In genomic region chr16:41481832-41482231, GRCm38 (mm10) we compare ENCODE assay signal across 19 mouse cellular contexts.
"Had no signal": no experiment of that assay in that cellular context is flagged by ENCODE, and none has a peak within 500 bp of the region (broad histone marks: within the 10 kb centered on the region; RNA-seq: fewer than 3 reads in every experiment).

No protein-coding gene starts in this region.

- H3K9ac ChIP-seq: lung, embryonic 14.5 days; midbrain, embryonic 12.5 days; neural tube, embryonic 13.5 days; neural tube, embryonic 15.5 days had no signal

- H3K27me3 ChIP-seq: midbrain, embryonic 12.5 days; neural tube, embryonic 13.5 days; neural tube, embryonic 15.5 days had no signal

- H3K9me3 ChIP-seq: midbrain, embryonic 10.5 days; midbrain, embryonic 12.5 days; neural tube, embryonic 13.5 days; neural tube, embryonic 15.5 days had no signal

- H3K36me3 ChIP-seq: midbrain, embryonic 10.5 days; midbrain, embryonic 12.5 days; neural tube, embryonic 13.5 days; neural tube, embryonic 15.5 days had no signal

- H3K4me1 ChIP-seq: midbrain, embryonic 10.5 days; midbrain, embryonic 12.5 days; neural tube, embryonic 13.5 days; neural tube, embryonic 15.5 days had no signal

- H3K27ac ChIP-seq: midbrain, embryonic 10.5 days; midbrain, embryonic 12.5 days; neural tube, embryonic 13.5 days; neural tube, embryonic 15.5 days had no signal

- H3K4me3 ChIP-seq: midbrain, embryonic 10.5 days; midbrain, embryonic 12.5 days; myocyte; neural tube, embryonic 13.5 days; neural tube, embryonic 15.5 days had no signal

- ATAC-seq: midbrain, embryonic 16.5 days had no signal

- DNase-seq: lung, adult 18-20 months; lung, embryonic 14.5 days; lung, postnatal 10 days; lung, postnatal 4 days; midbrain, embryonic 14.5 days; retina, postnatal 1 day; right cerebral cortex, adult 18-20 months; right cerebral cortex, postnatal 25 days; right cerebral cortex, postnatal 4 days; spleen, adult 18-20 months; thymus, adult 18-20 months; thymus, postnatal 14 days; thymus, postnatal 36 days had no signal

- H3K4me2 ChIP-seq: lung, embryonic 14.5 days; midbrain, embryonic 12.5 days; neural tube, embryonic 13.5 days; neural tube, embryonic 15.5 days had no signal
